Mouse (Mus musculus) midbrain, embryonic 13.5 days (tissue): ENCODE measurements around the gene Lrrc4c. TPM values are rescaled to one million over a fixed set of nuclear protein-coding genes. Genes with fewer than 3 reads are reported as not detected.

Experiments used
- ATAC-seq: fragments of 200-750 bp; cut with Nextera tagmentation; 2 replicates; pipeline ENCODE4 v1.8.0; 2017; ENCODE audit warnings: mild to moderate bottlenecking, moderate TSS enrichment, moderate library complexity
- H3K27ac ChIP-seq: fragments of 300-500 bp; sonication (generic); 2 replicates; pipeline ENCODE4 v1.5.1; 2015; ENCODE audit warnings: inconsistent platforms, mild to moderate bottlenecking, moderate library complexity
- H3K27me3 ChIP-seq: fragments of 300-500 bp; sonication (generic); 2 replicates; pipeline ENCODE4 v1.6.1; 2015; ENCODE audit warnings: mild to moderate bottlenecking, inconsistent platforms
- H3K36me3 ChIP-seq: fragments of 300-500 bp; sonication (generic); 2 replicates; pipeline ENCODE4 v1.6.1; 2015; ENCODE audit warnings: mild to moderate bottlenecking, inconsistent platforms
- H3K4me1 ChIP-seq: fragments of 300-500 bp; sonication (generic); replicated peaks from 2 replicates; pipeline ENCODE4 v1.6.1; 2015; ENCODE audit warnings: inconsistent platforms
- H3K4me2 ChIP-seq: fragments of 300-500 bp; sonication (generic); replicated peaks from 2 replicates; pipeline ENCODE4 v1.6.1; 2015; ENCODE audit warnings: moderate library complexity, mild to moderate bottlenecking, inconsistent platforms
- H3K4me3 ChIP-seq: fragments of 300-500 bp; sonication (generic); replicated peaks from 2 replicates; pipeline ENCODE4 v1.5.1; 2015; ENCODE audit warnings: mild to moderate bottlenecking, inconsistent platforms
- H3K9ac ChIP-seq: fragments of 300-500 bp; sonication (generic); replicated peaks from 2 replicates; pipeline ENCODE4 v1.6.1; 2015; ENCODE audit warnings: mild to moderate bottlenecking, inconsistent platforms
- H3K9me3 ChIP-seq: fragments of 300-500 bp; sonication (generic); 2 replicates; pipeline ENCODE4 v1.6.1; 2016; ENCODE audit warnings: mild to moderate bottlenecking, inconsistent platforms
- WGBS: fragments of 180-500 bp; shearing (Covaris S2); methylation state at CpG from one replicate; pipeline ENCODE4 v1.1.7; 2015; 5-methylcytosine and 5-hydroxymethylcytosine counted together
- microRNA-seq: library from miRNA; unstranded; fragments of <30 nt; microRNA quantifications from one replicate; pipeline ENCODE4, GENCODE M21; 2016
- polyA plus RNA-seq: library from polyadenylated mRNA; unstranded; fragments of >200 nt; fragmentation: Nextera tagmentation; extraction: Ambion mirVana; gene quantifications from 2 replicates; pipeline ENCODE4 v1.2.1, GENCODE M21; 2015

Lrrc4c gene
- polyA plus RNA-seq, 1 experiment from 2014 or later: 17.1 TPM

- H3K4me1 ChIP-seq: no peaks in the 10 kb centered on the region
- H3K27ac ChIP-seq: no peak overlapping the region
- H3K4me2 ChIP-seq: no peak overlapping the region
- H3K4me3 ChIP-seq: no peak overlapping the region
- no peaks in the 10 kb centered on the region for H3K36me3 ChIP-seq
- 91% methylated on average over 3 of the region's 3 CpGs for WGBS
- no peaks in the 10 kb centered on the region for H3K27me3 ChIP-seq
- no peak overlapping the region for H3K9ac ChIP-seq
- ATAC-seq: no peak
- no peaks in the 10 kb centered on the region for H3K9me3 ChIP-seq
Observed at GRCm38 (mm10) chr2:97590563-97590962, 1272.6 kb downstream of the Lrrc4c start.

GRCm38 (mm10) chr2:97604182-97604581, 1286.2 kb downstream of the Lrrc4c start:
- Histone ChIP-seq H3K4me1 (peaks cover 10% of the 10 kb centered on the region; the same call in 1 of the 2 replicates), H3K9ac (no peak overlapping the region), H3K9me3 (no peaks in the 10 kb centered on the region), H3K4me2 (no peak overlapping the region), H3K4me3 (no peak overlapping the region), H3K27ac (no peak overlapping the region), H3K27me3 (no peaks in the 10 kb centered on the region), H3K36me3 (no peaks in the 10 kb centered on the region)
- ATAC-seq: no peak
- 53% methylated on average over 3 of the region's 3 CpGs for WGBS

GRCm38 (mm10) chr2:97604688-97605215, 1286.8 kb downstream of the Lrrc4c start:
- no peak overlapping the region for H3K9ac ChIP-seq
- WGBS: 24% methylated on average over 3 of the region's 3 CpGs
- H3K4me2 ChIP-seq: no peak overlapping the region
- no peak overlapping the region for H3K4me3 ChIP-seq
- no peaks in the 10 kb centered on the region for H3K9me3 ChIP-seq
- peaks cover 10% of the 10 kb centered on the region; the same call in 1 of the 2 replicates for H3K4me1 ChIP-seq
- peak; percentile 37; the same call in 1 of the 2 replicates for ATAC-seq
- no peaks in the 10 kb centered on the region for H3K27me3 ChIP-seq
- no peak overlapping the region for H3K27ac ChIP-seq
- H3K36me3 ChIP-seq: no peaks in the 10 kb centered on the region

- H3K4me1 ChIP-seq: peaks cover 8% of the 10 kb centered on the region; the same call in 1 of the 2 replicates
- no peak overlapping the region for H3K27ac ChIP-seq
- no peaks in the 10 kb centered on the region for H3K9me3 ChIP-seq
- no peaks in the 10 kb centered on the region for H3K36me3 ChIP-seq
- H3K9ac ChIP-seq: no peak overlapping the region
- no peaks in the 10 kb centered on the region for H3K27me3 ChIP-seq
- H3K4me2 ChIP-seq: no peak overlapping the region
- ATAC-seq: no peak
- H3K4me3 ChIP-seq: no peak overlapping the region
Observed at GRCm38 (mm10) chr2:97609436-97609835, 1291.5 kb downstream of the Lrrc4c start.

- no peaks in the 10 kb centered on the region for H3K27me3 ChIP-seq
- no peak overlapping the region for H3K4me2 ChIP-seq
- no peak overlapping the region for H3K27ac ChIP-seq
- H3K9me3 ChIP-seq: no peaks in the 10 kb centered on the region
- H3K4me3 ChIP-seq: no peak overlapping the region
- no peaks in the 10 kb centered on the region for H3K4me1 ChIP-seq
- H3K36me3 ChIP-seq: no peaks in the 10 kb centered on the region
- ATAC-seq: no peak
- no peak overlapping the region for H3K9ac ChIP-seq
- 93% methylated on average over 2 of the region's 2 CpGs for WGBS
Observed at GRCm38 (mm10) chr2:97610566-97610965, 1292.6 kb downstream of the Lrrc4c start.

GRCm38 (mm10) chr2:97614724-97615123, 1296.8 kb downstream of the Lrrc4c start:
- Histone ChIP-seq H3K36me3 (no peaks in the 10 kb centered on the region), H3K9me3 (0 out of 2 replicates have a peak, but pooled peaks cover 1% of the 10 kb centered on the region), H3K4me1 (no peaks in the 10 kb centered on the region), H3K27me3 (no peaks in the 10 kb centered on the region), H3K9ac (no peak overlapping the region), H3K27ac (no peak overlapping the region), H3K4me3 (no peak overlapping the region), H3K4me2 (no peak overlapping the region)
- ATAC-seq: no peak
- 85% methylated on average over 2 of the region's 2 CpGs for WGBS

GRCm38 (mm10) chr2:97618589-97618988, 1300.6 kb downstream of the Lrrc4c start:
- Histone ChIP-seq H3K4me2 (no peak overlapping the region), H3K4me3 (no peak overlapping the region), H3K9ac (no peak overlapping the region), H3K4me1 (no peaks in the 10 kb centered on the region), H3K27ac (no peak overlapping the region), H3K36me3 (no peaks in the 10 kb centered on the region), H3K9me3 (0 out of 2 replicates have a peak, but pooled peaks cover 6% of the 10 kb centered on the region), H3K27me3 (no peaks in the 10 kb centered on the region)
- ATAC-seq: no peak
- 88% methylated on average over 1 of the region's 1 CpGs for WGBS

GRCm38 (mm10) chr2:97639941-97640340, 1322.0 kb downstream of the Lrrc4c start:
- H3K27ac ChIP-seq: no peak overlapping the region
- H3K9me3 ChIP-seq: no peaks in the 10 kb centered on the region
- no peaks in the 10 kb centered on the region for H3K36me3 ChIP-seq
- no peak overlapping the region for H3K9ac ChIP-seq
- H3K4me3 ChIP-seq: no peak overlapping the region
- 91% methylated on average over 2 of the region's 2 CpGs for WGBS
- no peaks in the 10 kb centered on the region for H3K4me1 ChIP-seq
- ATAC-seq: no peak
- no peak overlapping the region for H3K4me2 ChIP-seq
- H3K27me3 ChIP-seq: no peaks in the 10 kb centered on the region

GRCm38 (mm10) chr2:97641661-97642060, 1323.7 kb downstream of the Lrrc4c start:
- no peak overlapping the region for H3K27ac ChIP-seq
- H3K27me3 ChIP-seq: no peaks in the 10 kb centered on the region
- no peak for ATAC-seq
- no peaks in the 10 kb centered on the region for H3K4me1 ChIP-seq
- no peak overlapping the region for H3K4me2 ChIP-seq
- H3K4me3 ChIP-seq: no peak overlapping the region
- no peak overlapping the region for H3K9ac ChIP-seq
- no peaks in the 10 kb centered on the region for H3K9me3 ChIP-seq
- no peaks in the 10 kb centered on the region for H3K36me3 ChIP-seq

- H3K27me3 ChIP-seq: no peaks in the 10 kb centered on the region
- WGBS: 32% methylated on average over 1 of the region's 1 CpGs
- H3K4me3 ChIP-seq: no peak overlapping the region
- no peak overlapping the region for H3K27ac ChIP-seq
- H3K36me3 ChIP-seq: no peaks in the 10 kb centered on the region
- no peaks in the 10 kb centered on the region for H3K4me1 ChIP-seq
- ATAC-seq: no peak
- peaks cover 5% of the 10 kb centered on the region; the same call in 1 of the 2 replicates for H3K9me3 ChIP-seq
- H3K9ac ChIP-seq: no peak overlapping the region
- H3K4me2 ChIP-seq: no peak overlapping the region
Observed at GRCm38 (mm10) chr2:97652711-97653110, 1334.7 kb downstream of the Lrrc4c start.

Small RNAs within 50 kb of the gene (microRNA-seq; reads per million reads assigned to microRNA genes)
- not detected for gene Gm44320
